Mouse (Mus musculus) embryonic fibroblast, embryonic 13.5 days (primary cell): ENCODE data around the gene Cyb5rl.

ENCODE experiments used
- CTCF ChIP-seq: IDR thresholded peaks from 2 replicates; pipeline ENCODE4 v1.5.1; 2011; ENCODE audit warnings: mild to moderate bottlenecking, control low read depth, low read length, moderate library complexity, borderline replicate concordance; ENCODE audit not compliant: insufficient read depth
- POLR2A ChIP-seq: IDR thresholded peaks from 2 replicates; pipeline ENCODE4 v1.6.1; 2011; ENCODE audit warnings: low read depth, mild to moderate bottlenecking, control low read depth, low read length, moderate library complexity

- no peak for TF ChIP-seq CTCF
- no peak for TF ChIP-seq POLR2A
Measured at GRCm38 (mm10) chr4:107024899-107025298, 41.9 kb upstream of the Cyb5rl start.
